Mouse (Mus musculus) ovary, adult 18-20 months (tissue): ENCODE results near the gene Gale.

Experiments
- DNase-seq: peaks from one replicate; pipeline ENCODE4 v3.0.0; 2022; ENCODE audit warnings: low spot score, mixed read lengths

Gene Gale

DNA sequence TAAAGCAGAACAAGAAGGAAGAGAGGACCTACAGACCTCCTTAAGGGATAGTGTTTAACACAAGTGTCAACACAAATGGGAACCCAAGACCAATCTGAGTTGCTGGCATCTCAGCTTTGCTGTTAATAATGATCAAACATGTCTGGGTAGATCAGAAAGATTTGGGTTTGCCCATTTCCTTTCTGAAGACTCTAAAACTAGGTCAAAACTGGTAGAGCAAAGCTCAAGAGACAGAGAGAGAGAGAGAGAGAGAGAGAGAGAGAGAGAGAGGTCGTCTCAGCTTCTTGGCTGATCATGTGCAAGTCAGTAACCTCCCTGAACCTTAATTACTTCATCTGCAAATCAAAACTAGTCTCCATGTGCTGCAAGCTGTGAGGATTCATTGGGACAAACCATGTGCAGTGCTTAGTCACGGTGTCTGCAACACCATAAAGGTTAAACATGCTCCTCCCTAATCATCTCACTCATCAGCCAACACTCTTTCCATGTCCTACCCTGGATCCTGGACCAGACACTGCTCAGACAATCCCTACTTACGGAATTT, 52.6 kb downstream of the Gale start:
- DNase-seq = no peak
